Mouse (Mus musculus): ENCODE data around the gene Ric3. TPM values are rescaled to one million over a fixed set of nuclear protein-coding genes. Genes with fewer than 3 reads are reported as not detected.
"Not testable (repeated sequence)": the region's sequence is repeated elsewhere in the genome, so short reads cannot be mapped to it uniquely, and the experiment has no call there.

Gene Ric3
- polyA plus RNA-seq (2016; fragmentation: Nextera tagmentation; extraction: Ambion mirVana), result 4.6 and 5.8 TPM in 2 replicates

GRCm38 (mm10) chr7:109083113-109083812, at the start of gene Ric3:
Gene Ric3 (minus strand): TSS chr7:109083331.
- peak within 1 kb of the TSS; percentile 61 for H3K4me3 ChIP-seq
- WGBS, result 5% methylated on average over 49 of the region's 50 CpGs
- H3K27me3 ChIP-seq (ENCODE audit: low read depth, poor library complexity, severe bottlenecking), result peaks cover 20% of the 10 kb centered on the region
- H3K27ac ChIP-seq, result 0 out of 2 replicates have a peak within 1 kb of the TSS, but pooled peaks have one; percentile 37
- peak; percentile 69 for DNase-seq (ENCODE audit: low spot score)
- no peaks in the 10 kb centered on the region for H3K36me3 ChIP-seq
- peaks cover 10% of the 10 kb centered on the region for H3K4me1 ChIP-seq
- no peaks in the 10 kb centered on the region for H3K9me3 ChIP-seq (replicated peaks)

- no peak for DNase-seq (ENCODE audit: low spot score)
These were observed 48.4 kb upstream of the Ric3 start for GRCm38 (mm10) chr7:109131565-109131964.

GRCm38 (mm10) chr7:109129946-109130686, 47.0 kb upstream of the Ric3 start:
- Histone ChIP-seq H3K4me1 (no peaks in the 10 kb centered on the region), H3K4me3 (no peak overlapping the region), H3K27ac (no peak overlapping the region), H3K36me3 (peaks cover 6% of the 10 kb centered on the region; the same call in 1 of the 2 replicates), H3K27me3 (ENCODE audit: low read depth, poor library complexity, severe bottlenecking) (no peaks in the 10 kb centered on the region), H3K9me3 (replicated peaks) (no peaks in the 10 kb centered on the region)
- WGBS, result 72% methylated on average over 5 of the region's 5 CpGs
- no peak for DNase-seq (ENCODE audit: low spot score)

More at GRCm38 (mm10) chr7:109131565-109131964, 48.4 kb upstream of the Ric3 start:
- Histone ChIP-seq H3K27me3 (ENCODE audit: low read depth, poor library complexity, severe bottlenecking) (no peaks in the 10 kb centered on the region), H3K27ac (no peak overlapping the region), H3K9me3 (replicated peaks) (no peaks in the 10 kb centered on the region), H3K4me1 (no peaks in the 10 kb centered on the region), H3K4me3 (no peak overlapping the region), H3K36me3 (peaks cover 19% of the 10 kb centered on the region; the same call in 1 of the 2 replicates)
- WGBS, result 82% methylated on average over 2 of the region's 2 CpGs

- Histone ChIP-seq H3K9me3 (replicated peaks) (no peaks in the 10 kb centered on the region), H3K4me1 (no peaks in the 10 kb centered on the region), H3K27ac (no peak overlapping the region), H3K27me3 (ENCODE audit: low read depth, poor library complexity, severe bottlenecking) (no peaks in the 10 kb centered on the region), H3K36me3 (peaks cover 3% of the 10 kb centered on the region; the same call in 1 of the 2 replicates), H3K4me3 (no peak overlapping the region)
- DNase-seq (ENCODE audit: low spot score), result peak; percentile 75
These were observed 46.3 kb upstream of the Ric3 start for GRCm38 (mm10) chr7:109129442-109129841.

GRCm38 (mm10) chr7:109115929-109116328, 32.8 kb upstream of the Ric3 start:
- Histone ChIP-seq H3K36me3 (no peaks in the 10 kb centered on the region), H3K27ac (0 out of 2 replicates have a peak overlapping the region, but pooled peaks have one; percentile 30), H3K4me1 (no peaks in the 10 kb centered on the region; the same call in 1 of the 2 replicates), H3K27me3 (ENCODE audit: low read depth, poor library complexity, severe bottlenecking) (no peaks in the 10 kb centered on the region), H3K4me3 (no peak overlapping the region), H3K9me3 (replicated peaks) (no peaks in the 10 kb centered on the region)
- 83% methylated on average over 4 of the region's 4 CpGs for WGBS
- no peak for DNase-seq (ENCODE audit: low spot score)

- H3K27me3 ChIP-seq (ENCODE audit: low read depth, poor library complexity, severe bottlenecking); H3K4me1 ChIP-seq; H3K9me3 ChIP-seq (replicated peaks); H3K4me3 ChIP-seq; H3K27ac ChIP-seq; H3K36me3 ChIP-seq; DNase-seq (ENCODE audit: low spot score): not testable (repeated sequence)
- 71% methylated on average over 1 of the region's 4 CpGs for WGBS
These were observed 32.4 kb upstream of the Ric3 start for GRCm38 (mm10) chr7:109115488-109115887.

GRCm38 (mm10) chr7:109114950-109115349, 31.8 kb upstream of the Ric3 start:
- no peak for DNase-seq (ENCODE audit: low spot score)
- H3K4me1 ChIP-seq, result no peaks in the 10 kb centered on the region; the same call in 1 of the 2 replicates
- no peaks in the 10 kb centered on the region for H3K36me3 ChIP-seq
- no peak overlapping the region for H3K4me3 ChIP-seq
- no peaks in the 10 kb centered on the region for H3K27me3 ChIP-seq (ENCODE audit: low read depth, poor library complexity, severe bottlenecking)
- no peak overlapping the region for H3K27ac ChIP-seq
- whole genome bisulfite sequencing, result 65% methylated on average over 10 of the region's 10 CpGs
- no peaks in the 10 kb centered on the region for H3K9me3 ChIP-seq (replicated peaks)

- H3K36me3 ChIP-seq, result no peaks in the 10 kb centered on the region
- H3K9me3 ChIP-seq (replicated peaks), result no peaks in the 10 kb centered on the region
- no peak for DNase-seq (ENCODE audit: low spot score)
- H3K4me3 ChIP-seq, result no peak overlapping the region
- no peaks in the 10 kb centered on the region; the same call in 1 of the 2 replicates for H3K4me1 ChIP-seq
- WGBS, result 78% methylated on average over 5 of the region's 5 CpGs
- H3K27ac ChIP-seq, result 0 out of 2 replicates have a peak overlapping the region, but pooled peaks have one; percentile 46
- no peaks in the 10 kb centered on the region for H3K27me3 ChIP-seq (ENCODE audit: low read depth, poor library complexity, severe bottlenecking)
These were observed 27.9 kb upstream of the Ric3 start for GRCm38 (mm10) chr7:109111000-109111399.

- H3K4me3 ChIP-seq, result no peak overlapping the region
- H3K27ac ChIP-seq, result no peak overlapping the region
- no peaks in the 10 kb centered on the region for H3K27me3 ChIP-seq (ENCODE audit: low read depth, poor library complexity, severe bottlenecking)
- H3K4me1 ChIP-seq, result no peaks in the 10 kb centered on the region
- no peak for DNase-seq (ENCODE audit: low spot score)
- no peaks in the 10 kb centered on the region for H3K36me3 ChIP-seq
- no peaks in the 10 kb centered on the region for H3K9me3 ChIP-seq (replicated peaks)
- 87% methylated on average over 1 of the region's 1 CpGs for WGBS
These were observed 21.8 kb upstream of the Ric3 start for GRCm38 (mm10) chr7:109104894-109105293.

GRCm38 (mm10) chr7:109101167-109101566, 18.0 kb upstream of the Ric3 start:
- no peaks in the 10 kb centered on the region for H3K4me1 ChIP-seq
- DNase-seq (ENCODE audit: low spot score), result no peak
- H3K27ac ChIP-seq, result no peak overlapping the region
- 81% methylated on average over 3 of the region's 3 CpGs for WGBS
- H3K36me3 ChIP-seq, result no peaks in the 10 kb centered on the region
- H3K4me3 ChIP-seq, result no peak overlapping the region
- H3K27me3 ChIP-seq (ENCODE audit: low read depth, poor library complexity, severe bottlenecking), result no peaks in the 10 kb centered on the region
- no peaks in the 10 kb centered on the region for H3K9me3 ChIP-seq (replicated peaks)

- Histone ChIP-seq H3K27me3 (ENCODE audit: low read depth, poor library complexity, severe bottlenecking) (no peaks in the 10 kb centered on the region), H3K4me3 (no peak overlapping the region), H3K27ac (no peak overlapping the region), H3K36me3 (no peaks in the 10 kb centered on the region), H3K9me3 (replicated peaks) (no peaks in the 10 kb centered on the region), H3K4me1 (no peaks in the 10 kb centered on the region)
- 37% methylated on average over 6 of the region's 6 CpGs for WGBS
- peak; percentile 59 for DNase-seq (ENCODE audit: low spot score)
These were observed 15.3 kb upstream of the Ric3 start for GRCm38 (mm10) chr7:109098145-109099018.

GRCm38 (mm10) chr7:109097203-109097602, 14.1 kb upstream of the Ric3 start:
- Histone ChIP-seq H3K4me1 (no peaks in the 10 kb centered on the region), H3K36me3 (no peaks in the 10 kb centered on the region), H3K27ac (no peak overlapping the region), H3K9me3 (replicated peaks) (no peaks in the 10 kb centered on the region), H3K4me3 (no peak overlapping the region), H3K27me3 (ENCODE audit: low read depth, poor library complexity, severe bottlenecking) (no peaks in the 10 kb centered on the region)
- WGBS, result 84% methylated on average over 7 of the region's 7 CpGs
- DNase-seq (ENCODE audit: low spot score), result no peak

All from limb, embryonic 10.5 days (tissue).